Mouse (Mus musculus) liver, embryonic 14 days (tissue): ENCODE data around the gene Grn. TPM values are rescaled to one million over a fixed set of nuclear protein-coding genes. Genes with fewer than 3 reads are reported as not detected.

Experiments
- polyA plus RNA-seq: library from polyadenylated mRNA; depleted of rRNA; stranded (reverse); fragments of >200 nt; gene quantifications from 2 replicates; pipeline ENCODE4 v1.2.3, GENCODE M21; 2012; rRNA removed

Grn gene
- 23.0 and 31.6 TPM in 2 replicates for polyA plus RNA-seq

DNA sequence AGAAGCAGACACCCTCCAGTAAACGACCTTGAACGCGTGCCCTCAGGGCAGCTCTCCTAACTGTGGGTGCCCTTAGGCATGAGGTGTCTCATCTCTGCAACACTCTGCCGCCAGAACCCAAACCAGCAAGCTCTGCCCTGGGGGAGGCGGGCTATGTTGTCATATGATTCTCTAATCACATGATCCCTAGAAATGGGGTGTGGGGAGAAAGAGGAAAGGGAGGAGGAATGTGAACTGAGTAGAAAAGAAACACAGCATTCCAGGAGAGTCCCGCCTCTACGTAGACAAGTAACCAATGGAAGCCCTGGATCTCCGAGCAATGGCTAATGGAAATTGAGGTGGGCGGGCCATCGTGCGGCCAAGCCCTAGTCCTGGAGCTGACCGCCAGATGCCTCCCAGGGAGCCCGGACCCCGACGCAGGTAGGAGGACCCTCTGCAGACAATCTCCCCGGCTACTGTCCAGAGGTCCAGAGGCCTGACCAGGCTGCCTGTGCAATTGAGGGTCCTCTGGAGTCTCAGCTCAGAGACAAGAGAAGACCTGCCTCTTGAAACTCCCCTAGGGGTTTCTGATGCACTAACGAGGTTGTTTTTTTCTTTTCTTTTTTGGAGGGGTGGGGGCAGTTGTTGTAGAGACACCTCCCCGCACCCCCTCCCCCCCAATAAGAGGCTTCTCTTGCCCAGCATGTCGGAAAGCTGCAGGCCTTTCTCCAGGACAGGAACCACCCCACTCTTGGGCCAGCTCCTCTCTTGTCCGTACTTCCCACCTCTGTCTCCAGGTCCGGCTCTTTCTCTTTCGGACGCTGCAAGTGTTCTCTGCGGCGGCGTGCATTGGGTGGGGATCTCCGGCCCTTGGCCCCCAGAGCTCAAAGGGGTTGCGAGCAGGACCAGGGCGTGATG lies at the start of gene Grn:
Gene Grn (plus strand): TSS at position 195 of the 897 bp plus-strand sequence.

DNA sequence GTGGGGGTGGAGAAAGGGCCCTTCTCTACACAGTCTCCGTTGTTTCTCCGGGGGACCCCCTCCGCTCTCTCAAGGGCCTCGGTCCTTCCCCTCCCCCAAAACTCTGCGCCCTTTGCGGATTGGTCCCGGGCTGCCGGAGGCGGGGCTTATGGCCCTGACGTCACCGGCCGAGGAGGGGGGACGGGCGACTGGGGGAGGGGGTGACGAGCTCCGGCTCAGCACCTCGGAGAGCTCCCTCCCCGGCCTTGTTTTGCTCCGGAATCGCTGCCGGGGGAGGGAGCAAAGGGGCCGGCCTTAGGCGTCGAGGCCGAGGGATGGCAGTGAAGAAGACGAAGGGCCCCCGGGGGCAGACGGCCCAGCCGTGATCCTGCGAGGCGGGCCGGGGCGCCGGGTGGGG lies 36.9 kb upstream of the Grn start, which contains the start of gene Rundc3a:
Gene Rundc3a (plus strand): TSS at position 166 of the 397 bp plus-strand sequence.

DNA sequence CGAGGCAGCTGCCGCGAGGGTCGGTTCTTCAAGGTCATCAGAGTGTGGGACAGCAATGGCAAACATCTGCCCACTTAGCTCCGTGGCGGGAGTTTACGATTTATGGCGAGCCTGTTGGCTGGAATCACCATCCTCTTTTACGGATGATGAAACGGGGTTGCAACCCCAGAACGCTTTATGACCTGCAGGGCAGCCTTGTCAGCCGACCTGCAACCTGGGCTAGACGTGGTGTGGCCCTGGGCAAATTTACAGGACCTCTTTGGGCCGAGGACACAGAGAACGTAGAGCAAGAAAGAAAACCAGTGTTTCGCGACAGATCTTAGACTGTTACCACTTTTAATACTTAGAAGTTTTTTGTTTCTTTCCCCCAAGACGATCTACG lies 22.3 kb upstream of the Grn start, which contains the start of gene Slc25a39:
Gene Slc25a39 (minus strand): TSS at position 113 of the 382 bp plus-strand sequence.

DNA sequence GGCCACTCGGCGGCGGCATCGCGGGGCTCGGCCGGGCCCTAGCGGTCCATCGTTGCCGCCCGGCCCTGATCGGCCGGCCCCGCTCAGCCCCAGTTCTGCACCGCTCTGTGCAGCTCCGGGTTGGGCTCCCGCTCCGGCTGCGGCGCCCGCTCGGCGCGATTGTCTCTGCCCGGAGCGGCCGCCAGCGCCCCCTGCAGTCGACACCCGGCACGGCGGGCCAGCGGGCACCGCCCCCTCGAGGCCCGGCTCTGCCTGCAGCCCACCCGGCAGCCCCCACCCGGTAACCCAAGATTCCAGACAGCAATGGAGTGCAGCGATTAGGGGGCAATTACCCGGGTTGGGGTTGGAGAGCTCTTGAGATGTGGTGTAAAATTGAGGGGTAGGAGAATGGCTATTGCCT lies 17.4 kb downstream of the Grn start, which contains the start of gene Fam171a2:
Gene Fam171a2 (minus strand): TSS at position 186 of the 400 bp plus-strand sequence.

DNA sequence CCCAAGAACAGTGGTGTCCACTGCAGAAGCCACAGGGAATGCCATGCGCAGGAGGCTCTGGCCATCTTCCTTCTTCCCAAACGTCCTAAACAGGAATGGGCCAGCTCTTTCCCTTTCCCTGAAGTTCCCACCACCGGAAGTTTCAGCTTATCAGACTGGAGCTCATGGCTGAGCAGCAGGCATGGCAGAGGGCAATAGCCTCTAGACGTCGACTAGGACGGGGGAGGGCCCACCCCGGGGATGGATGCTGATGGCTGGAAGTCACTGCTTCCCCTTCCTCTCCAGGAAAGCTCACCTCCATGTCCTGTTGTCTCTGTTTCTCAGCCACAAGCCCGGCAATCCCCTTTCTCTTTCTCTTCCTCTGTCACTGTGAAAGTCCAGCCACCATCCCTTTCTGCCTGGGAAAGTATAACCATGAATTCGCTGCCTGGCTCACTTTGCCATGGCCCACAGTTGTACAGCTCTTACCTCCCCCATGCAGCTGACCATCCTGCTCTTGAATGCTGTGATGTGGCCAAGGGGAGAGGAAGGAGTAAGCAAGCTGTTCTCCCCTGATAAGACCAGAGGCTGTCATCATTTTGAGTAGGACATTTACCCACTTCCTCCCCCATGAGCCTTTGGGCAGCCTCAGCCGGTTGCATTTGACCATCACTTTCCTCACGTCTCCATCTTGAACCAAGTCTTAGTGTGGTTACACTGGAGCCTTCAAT lies 39.7 kb downstream of the Grn start, which contains the start of gene Itga2b:
Gene Itga2b (minus strand): TSS at position 475 of the 710 bp plus-strand sequence.

Other genes starting within 250 kb of the Grn start
- gene Lsm12, start 245.0 kb upstream of the Grn start, polyA plus RNA-seq = 15.8 and 18.5 TPM in 2 replicates
- gene G6pc3, start 240.7 kb upstream of the Grn start, polyA plus RNA-seq = 11.3 and 12.4 TPM in 2 replicates
- gene Hdac5, start 200.1 kb upstream of the Grn start, polyA plus RNA-seq = 7.8 and 8.7 TPM in 2 replicates
- gene BC030867, start 181.4 kb upstream of the Grn start, polyA plus RNA-seq = 8.9 and 10.8 TPM in 2 replicates
- 0.35 and 0.44 TPM in 2 replicates for gene Asb16, start 161.6 kb upstream of the Grn start, polyA plus RNA-seq
- gene Tmub2, start 145.4 kb upstream of the Grn start, polyA plus RNA-seq = 17.8 and 20.8 TPM in 2 replicates
- gene Atxn7l3, start 133.7 kb upstream of the Grn start, polyA plus RNA-seq = 9.7 and 11.9 TPM in 2 replicates
- 37.1 and 39.9 TPM in 2 replicates for gene Ubtf, start 110.6 kb upstream of the Grn start, polyA plus RNA-seq
- 475 and 571 TPM in 2 replicates for gene Slc4a1, start 64.1 kb upstream of the Grn start, polyA plus RNA-seq
- gene Rundc3a, start 36.9 kb upstream of the Grn start, polyA plus RNA-seq = 0.87 and 1.2 TPM in 2 replicates
- 139 and 165 TPM in 2 replicates for gene Slc25a39, start 22.4 kb upstream of the Grn start, polyA plus RNA-seq
- 1.1 and 1.5 TPM in 2 replicates for gene Fam171a2, start 17.4 kb downstream of the Grn start, polyA plus RNA-seq
- gene Itga2b, start 39.8 kb downstream of the Grn start, polyA plus RNA-seq = 35.8 and 37.7 TPM in 2 replicates
- gene Gpatch8, start 126.1 kb downstream of the Grn start, polyA plus RNA-seq = 7.9 and 8.9 TPM in 2 replicates
- 0.07 and 0.09 TPM in 2 replicates for gene Gm11627, start 149.1 kb downstream of the Grn start, polyA plus RNA-seq
- gene Fzd2, start 174.1 kb downstream of the Grn start, polyA plus RNA-seq = 0.62 and 1.5 TPM in 2 replicates
- 0.02 and 0.03 TPM in 2 replicates for gene Meioc, start 233.4 kb downstream of the Grn start, polyA plus RNA-seq